Mouse (Mus musculus): ENCODE measurements around the gene Gfy.

Gene Gfy

DNA sequence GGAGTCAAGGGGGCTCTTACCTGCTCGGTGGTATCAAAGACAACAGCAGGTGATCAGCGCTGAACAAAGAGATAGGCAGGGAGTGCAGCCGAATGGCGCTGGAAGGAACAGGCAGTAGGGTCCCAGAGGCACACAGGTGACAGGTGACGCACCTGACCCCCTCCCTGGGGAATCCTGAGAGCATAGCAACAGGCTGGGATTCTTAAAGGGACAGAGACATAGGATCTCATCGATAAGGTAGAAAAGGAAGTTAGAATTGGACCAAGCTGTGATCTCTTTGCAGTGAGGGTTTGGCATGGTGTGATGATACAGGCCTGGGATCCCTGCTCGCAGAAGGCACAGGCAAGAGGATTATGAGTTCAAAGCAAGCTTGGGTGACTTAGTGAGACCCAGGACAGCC is at the start of gene Gfy:
Gene Gfy, minus strand, starts transcription at position 101 of the 400 bp plus-strand sequence.
- no peak for DNase-seq (ENCODE audit: low spot score in 2 of 2)

- no peak for DNase-seq (ENCODE audit: low spot score in 2 of 2)
Observed at GRCm38 (mm10) chr7:45229046-45229445, 49.7 kb upstream of the Gfy start.

GRCm38 (mm10) chr7:45228548-45228947 is 49.2 kb upstream of the Gfy start:
- no peak for DNase-seq (ENCODE audit: low spot score in 2 of 2)

GRCm38 (mm10) chr7:45226421-45226820 is 47.1 kb upstream of the Gfy start:
- no peak for DNase-seq (ENCODE audit: low spot score in 2 of 2)

- DNase-seq (ENCODE audit: low spot score in 2 of 2) = no peak
Observed at GRCm38 (mm10) chr7:45224826-45225225, 45.5 kb upstream of the Gfy start.

GRCm38 (mm10) chr7:45221680-45222079 is 42.3 kb upstream of the Gfy start:
- DNase-seq (ENCODE audit: low spot score in 2 of 2) = no peak

- DNase-seq (ENCODE audit: low spot score in 2 of 2) = no peak
Observed at GRCm38 (mm10) chr7:45216442-45217183, 37.2 kb upstream of the Gfy start.

GRCm38 (mm10) chr7:45215673-45216441 is 36.5 kb upstream of the Gfy start, which contains the start of gene Tead2:
TSS of gene Tead2 (plus strand) at chr7:45215753.
- no peak for DNase-seq (ENCODE audit: low spot score in 2 of 2)

DNA sequence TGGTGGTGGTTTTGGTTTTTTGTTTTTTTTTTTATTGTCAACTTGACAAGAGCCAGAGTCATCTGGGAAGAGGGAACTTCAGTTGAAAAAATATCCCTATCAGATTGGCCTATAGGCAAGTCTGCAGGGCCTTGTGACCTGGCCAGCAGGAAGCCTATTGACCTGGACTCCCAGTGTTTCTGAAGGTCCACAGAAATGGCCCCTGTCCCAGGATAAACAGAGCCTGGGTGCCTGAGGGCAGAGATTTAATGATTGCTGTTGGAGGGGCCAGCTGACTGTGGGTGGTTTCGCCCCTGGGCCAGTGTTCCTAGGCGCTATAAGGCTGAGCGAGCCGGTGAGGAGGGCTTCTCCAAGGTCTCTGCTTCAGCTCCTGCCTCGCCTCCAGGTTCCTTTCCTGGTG is 34.3 kb upstream of the Gfy start:
- DNase-seq (ENCODE audit: low spot score in 2 of 2) = no peak

DNA sequence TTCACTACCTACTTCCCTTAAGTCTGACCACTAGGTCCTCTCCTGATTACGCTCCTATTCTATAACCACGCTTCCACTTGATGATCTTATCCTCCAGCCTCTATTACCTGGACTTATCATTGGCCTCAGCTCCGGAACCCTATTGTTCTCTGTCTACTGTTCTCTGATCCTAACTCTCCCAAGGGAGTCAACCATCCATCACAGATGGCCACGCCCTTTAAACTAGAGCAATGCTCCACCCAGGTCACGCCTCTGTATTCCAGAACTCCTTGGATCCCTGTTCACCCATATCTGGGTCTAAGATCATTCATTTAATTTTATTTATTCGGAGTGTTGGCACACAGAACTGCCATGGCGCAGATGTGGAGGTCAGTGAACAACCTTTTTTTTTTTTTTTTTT is 33.0 kb upstream of the Gfy start:
- no peak for DNase-seq (ENCODE audit: low spot score in 2 of 2)

GRCm38 (mm10) chr7:45211851-45212251 is 32.5 kb upstream of the Gfy start, which contains the start of gene Dkkl1:
TSS of gene Dkkl1 (minus strand) at chr7:45212147.
- DNase-seq (ENCODE audit: low spot score in 2 of 2) = no peak

DNA sequence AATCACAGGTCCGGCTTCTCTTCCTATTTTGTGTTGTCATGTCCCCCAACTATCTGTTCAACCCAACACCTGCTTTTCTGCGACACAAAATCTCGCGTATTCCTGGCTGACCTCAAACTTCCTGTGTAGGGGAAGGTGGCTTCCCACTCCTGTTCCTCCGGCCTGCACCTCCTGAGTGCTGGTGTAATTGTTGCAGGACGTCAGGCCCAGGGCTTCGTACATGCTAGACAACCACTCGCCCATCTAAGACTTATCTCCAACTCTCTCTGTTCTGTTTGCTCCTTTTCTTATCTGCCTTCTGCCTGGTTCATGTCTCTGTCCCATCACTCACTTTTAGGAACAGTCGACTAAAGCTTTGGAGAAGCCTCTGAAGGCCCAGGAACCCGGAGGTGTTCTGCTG is 31.7 kb upstream of the Gfy start:
- DNase-seq (ENCODE audit: low spot score in 2 of 2) = no peak

GRCm38 (mm10) chr7:45208260-45208659 is 28.9 kb upstream of the Gfy start:
- no peak for DNase-seq (ENCODE audit: low spot score in 2 of 2)

GRCm38 (mm10) chr7:45204380-45205143 is 25.2 kb upstream of the Gfy start, which contains the start of gene Ccdc155:
TSS of gene Ccdc155 (minus strand) at chr7:45204892.
- DNase-seq (ENCODE audit: low spot score in 2 of 2) = peak; percentile 91 to 92

GRCm38 (mm10) chr7:45202654-45203053 is 23.3 kb upstream of the Gfy start:
- no peak for DNase-seq (ENCODE audit: low spot score in 2 of 2)

DNA sequence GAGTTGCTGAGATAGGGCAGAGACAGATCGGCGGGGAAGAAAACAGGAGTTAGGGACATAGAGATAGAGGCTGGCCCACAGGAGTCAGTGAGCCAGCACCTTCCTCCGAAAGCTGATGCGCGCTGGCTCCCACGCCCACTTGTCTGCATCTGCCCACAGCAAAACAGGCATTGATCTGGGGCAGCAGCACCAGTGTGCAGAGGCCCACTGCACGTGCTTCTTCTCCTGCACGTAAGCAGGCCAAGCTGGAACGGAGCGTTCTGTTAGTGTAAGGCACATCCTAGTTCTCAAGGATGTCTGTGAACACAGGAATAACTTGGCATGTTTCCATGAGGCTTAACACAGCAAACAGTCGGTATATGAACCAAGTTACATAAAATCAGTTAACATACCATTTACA is 19.6 kb upstream of the Gfy start:
- DNase-seq (ENCODE audit: low spot score in 2 of 2) = no peak

DNA sequence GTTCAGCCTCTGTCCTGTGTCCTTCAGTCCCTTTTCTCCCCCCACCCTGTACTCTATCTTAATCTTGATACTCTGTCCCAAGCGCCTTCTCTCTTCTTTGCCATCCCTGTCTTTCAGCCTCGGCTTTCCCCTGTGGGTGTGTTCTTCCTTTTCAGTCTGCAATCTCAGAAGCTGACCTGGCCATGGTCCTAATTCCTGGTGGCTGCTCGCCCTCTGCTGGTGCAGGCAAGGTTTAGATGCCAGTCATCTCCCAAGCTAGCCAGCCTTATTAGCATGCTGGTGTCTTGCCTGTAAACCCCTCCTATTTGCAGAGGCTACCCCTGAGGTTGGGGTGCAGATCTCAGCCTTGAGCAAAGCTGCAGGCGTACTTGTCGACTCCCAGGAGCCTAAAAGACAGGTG is 19.1 kb upstream of the Gfy start:
- no peak for DNase-seq (ENCODE audit: low spot score in 2 of 2)

GRCm38 (mm10) chr7:45196994-45197393 is 17.6 kb upstream of the Gfy start:
- DNase-seq (ENCODE audit: low spot score in 2 of 2) = no peak

DNA sequence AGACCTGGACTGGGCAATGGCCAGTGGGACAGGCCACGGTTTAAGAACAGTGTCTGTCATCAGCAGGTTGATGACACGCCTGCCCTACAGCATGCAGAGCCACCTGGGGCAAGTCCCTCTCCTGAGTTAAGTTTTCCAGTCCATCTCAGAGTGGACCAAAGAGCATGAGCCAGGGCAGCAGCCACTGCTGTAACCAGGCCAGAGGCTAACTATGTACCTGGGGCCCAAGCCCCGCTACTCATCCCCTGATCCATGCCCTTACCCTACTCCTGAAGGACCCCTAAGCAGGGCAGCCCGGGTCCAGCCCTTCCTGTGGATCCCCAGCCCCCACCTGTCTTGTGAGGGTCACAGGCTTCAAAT is 16.8 kb upstream of the Gfy start:
- no peak for DNase-seq (ENCODE audit: low spot score in 2 of 2)

- no peak for DNase-seq (ENCODE audit: low spot score in 2 of 2)
Observed at GRCm38 (mm10) chr7:45195341-45196175, 16.2 kb upstream of the Gfy start.

All from thymus, postnatal 10 days (tissue).